8 mouse cellular contexts compared by ENCODE assay signal in the genomic region with DNA sequence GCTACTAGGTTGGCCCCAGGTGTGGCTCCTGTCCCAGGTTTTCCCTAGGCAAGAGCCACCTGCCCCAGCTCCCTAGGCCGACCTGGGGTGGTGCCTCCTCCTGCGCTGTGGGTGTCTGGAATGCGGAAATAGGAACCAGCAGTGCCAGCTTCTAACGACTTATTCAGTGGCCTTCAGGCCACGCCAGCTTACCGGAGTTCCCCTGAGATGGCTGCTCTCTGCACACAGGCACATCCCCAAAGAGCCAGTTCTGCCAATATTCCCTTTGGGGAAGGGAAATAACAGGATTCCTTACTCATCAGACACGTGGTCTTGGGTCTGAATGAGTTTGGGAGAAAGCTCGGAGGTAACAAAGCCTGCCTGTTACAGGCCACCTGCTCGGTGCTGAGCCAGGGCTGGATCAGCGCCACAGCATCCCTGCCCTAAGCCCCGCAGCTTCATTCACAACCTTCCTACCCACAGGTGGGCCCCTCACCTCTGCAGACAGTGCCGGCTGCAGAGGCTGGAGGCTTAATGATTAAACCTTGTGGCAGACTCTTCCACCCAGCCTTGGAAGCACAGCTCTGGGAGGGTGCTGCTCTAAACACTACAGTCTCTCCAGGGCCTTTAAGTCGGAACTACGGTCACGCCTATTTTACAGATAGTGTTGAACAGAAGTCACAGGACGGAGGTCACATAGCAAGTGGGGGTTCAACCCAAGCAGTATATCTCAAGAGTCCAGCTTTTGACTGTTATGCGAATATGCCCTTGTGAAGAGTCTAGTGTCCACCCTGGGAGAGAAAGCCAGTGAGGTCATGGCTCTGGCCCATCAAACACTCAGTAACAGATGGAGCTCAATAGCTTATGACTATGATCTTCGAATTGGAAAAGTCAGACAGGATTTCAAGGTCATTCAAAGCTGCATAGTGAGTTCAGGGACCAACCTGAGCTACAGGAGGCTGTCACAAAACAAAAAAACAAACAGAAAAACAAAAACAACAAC. TPM values are rescaled to one million over a fixed set of nuclear protein-coding genes. Genes with fewer than 3 reads are reported as not detected.
DNase-seq lines count a peak whose midpoint lies in the region; ATAC-seq lines count a peak whose summit lies in the region.

No protein-coding gene starts in this region.

- no peak overlapping the region for H3K4me2 ChIP-seq in forebrain, embryonic 15.5 days (replicated peaks)
- H3K4me2 ChIP-seq in embryonic facial prominence, embryonic 12.5 days (replicated peaks): no peak overlapping the region
- peak overlapping the region; percentile 36 for H3K4me2 ChIP-seq in lung, embryonic 16.5 days (ENCODE audit: low read depth, low read length)

- 26% methylated on average over 18 of the region's 18 CpGs for WGBS in forebrain, embryonic 10.5 days
- 26% methylated on average over 18 of the region's 18 CpGs for WGBS in forebrain, embryonic 15.5 days
- 25% methylated on average over 18 of the region's 18 CpGs for WGBS in embryonic facial prominence, embryonic 12.5 days
- WGBS in lung, embryonic 16.5 days: 33% methylated on average over 18 of the region's 18 CpGs

- H3K9ac ChIP-seq in forebrain, embryonic 15.5 days (replicated peaks): no peak overlapping the region
- H3K9ac ChIP-seq in embryonic facial prominence, embryonic 12.5 days: no peak overlapping the region
- H3K9ac ChIP-seq in lung, embryonic 16.5 days (ENCODE audit: low read length): peak overlapping the region; percentile 24; the same call in 1 of the 2 replicates

- peak overlapping the region; percentile 66 for H3K27ac ChIP-seq in forebrain, embryonic 10.5 days
- H3K27ac ChIP-seq in forebrain, embryonic 15.5 days (replicated peaks): no peak overlapping the region
- H3K27ac ChIP-seq in embryonic facial prominence, embryonic 12.5 days: no peak overlapping the region
- H3K27ac ChIP-seq in lung, embryonic 16.5 days (ENCODE audit: low read length): peak overlapping the region; percentile 93

- peak overlapping the region; percentile 10 for H3K4me3 ChIP-seq in forebrain, embryonic 10.5 days
- no peak overlapping the region for H3K4me3 ChIP-seq in forebrain, embryonic 15.5 days
- H3K4me3 ChIP-seq in embryonic facial prominence, embryonic 12.5 days: no peak overlapping the region
- peak overlapping the region; percentile 6; the same call in 1 of the 2 replicates for H3K4me3 ChIP-seq in lung, embryonic 16.5 days (ENCODE audit: low read length)

- DNase-seq in forebrain, embryonic 10.5 days (ENCODE audit: extremely low spot score, low spot score): no peak
- peak; percentile 77 for DNase-seq in kidney, adult 9 months
- no peak for DNase-seq in layer of hippocampus, postnatal 10 days (ENCODE audit: low spot score in 2 of 2)
- no peak for DNase-seq in right cerebral cortex, adult 18-20 months

- H3K36me3 ChIP-seq in forebrain, embryonic 10.5 days (replicated peaks): peaks cover 5% of the 10 kb centered on the region; the same call in 1 of the 2 replicates
- no peaks in the 10 kb centered on the region for H3K36me3 ChIP-seq in forebrain, embryonic 15.5 days
- no peaks in the 10 kb centered on the region for H3K36me3 ChIP-seq in embryonic facial prominence, embryonic 12.5 days
- H3K36me3 ChIP-seq in lung, embryonic 16.5 days (ENCODE audit: control insufficient read depth, insufficient read depth, low read length): no peaks in the 10 kb centered on the region

- ATAC-seq in forebrain, embryonic 15.5 days (replicated peaks): no peak
- ATAC-seq in embryonic facial prominence, embryonic 12.5 days (ENCODE audit: insufficient number of reproducible peaks, insufficient read depth, low FRiP score, low TSS enrichment): peak; percentile 53; the same call in 1 of the 2 replicates
- peak; percentile 88 for ATAC-seq in lung, embryonic 16.5 days (ENCODE audit: low read depth)
- ATAC-seq in CD4-positive, CD25-positive, alpha-beta regulatory T cell, adult 4 months: no peak

- peaks cover 62% of the 10 kb centered on the region for H3K4me1 ChIP-seq in forebrain, embryonic 10.5 days
- peaks cover 10% of the 10 kb centered on the region for H3K4me1 ChIP-seq in forebrain, embryonic 15.5 days
- H3K4me1 ChIP-seq in embryonic facial prominence, embryonic 12.5 days: peaks cover 28% of the 10 kb centered on the region
- H3K4me1 ChIP-seq in lung, embryonic 16.5 days (replicated peaks; ENCODE audit: control insufficient read depth, insufficient read depth, low read length): peaks cover 41% of the 10 kb centered on the region

- no peaks in the 10 kb centered on the region for H3K27me3 ChIP-seq in forebrain, embryonic 10.5 days (ENCODE audit: poor library complexity, severe bottlenecking)
- no peaks in the 10 kb centered on the region for H3K27me3 ChIP-seq in forebrain, embryonic 15.5 days
- no peaks in the 10 kb centered on the region for H3K27me3 ChIP-seq in embryonic facial prominence, embryonic 12.5 days
- H3K27me3 ChIP-seq in lung, embryonic 16.5 days (ENCODE audit: control insufficient read depth, insufficient read depth, low read depth, low read length): no peaks in the 10 kb centered on the region

- H3K9me3 ChIP-seq in forebrain, embryonic 10.5 days: no peaks in the 10 kb centered on the region
- no peaks in the 10 kb centered on the region for H3K9me3 ChIP-seq in forebrain, embryonic 15.5 days
- H3K9me3 ChIP-seq in embryonic facial prominence, embryonic 12.5 days: no peaks in the 10 kb centered on the region
- H3K9me3 ChIP-seq in lung, embryonic 16.5 days (ENCODE audit: control insufficient read depth, low read length): no peaks in the 10 kb centered on the region

RNA-seq across cellular contexts. Expression of a gene that starts 12.8 kb away (rescaled TPM):
- polyA plus RNA-seq in forebrain, embryonic 10.5 days (2016; fragmentation: Nextera tagmentation; extraction: Ambion mirVana): 9.3 and 12.4 TPM in 2 replicates
- 15.0 and 16.5 TPM in 2 replicates for polyA plus RNA-seq in forebrain, embryonic 15.5 days (2015; fragmentation: Nextera tagmentation; extraction: Ambion mirVana)
- 13.8 and 16.3 TPM in 2 replicates for polyA plus RNA-seq in embryonic facial prominence, embryonic 12.5 days (2016; fragmentation: Nextera tagmentation; extraction: Ambion mirVana)
- 21.6 and 21.8 TPM in 2 replicates for polyA plus RNA-seq in lung, embryonic 16.5 days (2015; fragmentation: Nextera tagmentation; extraction: Ambion mirVana)
- total RNA-seq in layer of hippocampus, postnatal 10 days (2021): 100 to 1,000 TPM; 122 to 125 TPM
- 1 to 10 TPM; 4.3 to 5.6 TPM for polyA plus RNA-seq in CD4-positive, CD25-positive, alpha-beta regulatory T cell, adult 4 months (2017; shearing (Covaris generic))

Comparison
In these comparisons a context has a peak if more than half of its experiments do, and no peak if none do; other contexts are left out.
1. H3K27ac ChIP-seq: peak in forebrain, embryonic 10.5 days (single experiment) and lung, embryonic 16.5 days (single experiment); none in forebrain, embryonic 15.5 days (single experiment) and embryonic facial prominence, embryonic 12.5 days (single experiment).
2. H3K4me3 ChIP-seq: peak in forebrain, embryonic 10.5 days (single experiment) and lung, embryonic 16.5 days (single experiment); none in forebrain, embryonic 15.5 days (single experiment) and embryonic facial prominence, embryonic 12.5 days (single experiment).
3. ATAC-seq: peak in embryonic facial prominence, embryonic 12.5 days (single experiment) and lung, embryonic 16.5 days (single experiment); none in forebrain, embryonic 15.5 days (single experiment) and CD4-positive, CD25-positive, alpha-beta regulatory T cell, adult 4 months (single experiment).